Mouse (Mus musculus) gonadal fat pad, adult 2 months (tissue): Measurements from ENCODE around the gene Cct3. TPM values are rescaled to one million over a fixed set of nuclear protein-coding genes. Genes with fewer than 3 reads are reported as not detected.
A peak's percentile ranks its signal among the peaks of the same experiment; 100 is the strongest.
"Not testable (repeated sequence)": the region's sequence is repeated elsewhere in the genome, so short reads cannot be mapped to it uniquely, and the experiment has no call there.

Experiments
- DNase-seq: peaks from one replicate; pipeline ENCODE4 v3.0.0-alpha.2; 2012; ENCODE audit warnings: low read depth
- polyA plus RNA-seq: library from polyadenylated mRNA; depleted of rRNA; stranded (reverse); fragments of >200 nt; gene quantifications from 2 replicates; pipeline ENCODE4 v1.2.3, GENCODE M21; 2012; rRNA removed

The Cct3 gene
- 103 and 134 TPM in 2 replicates for polyA plus RNA-seq

GRCm38 (mm10) chr3:88296561-88297318 lies at the start of gene Cct3, which contains the start of gene Tsacc:
Gene Cct3 (plus strand): TSS chr3:88297116.
Gene Tsacc (minus strand): TSS chr3:88296999.
- peak; percentile 96 for DNase-seq

- DNase-seq = no peak
Measured at GRCm38 (mm10) chr3:88247666-88248065, 49.2 kb upstream of the Cct3 start.

- no peak for DNase-seq
Measured at GRCm38 (mm10) chr3:88248406-88248805, 48.5 kb upstream of the Cct3 start.

- no peak for DNase-seq
Measured at GRCm38 (mm10) chr3:88252739-88253138, 44.2 kb upstream of the Cct3 start.

GRCm38 (mm10) chr3:88254268-88254926 lies 42.5 kb upstream of the Cct3 start, which contains the start of gene Rhbg:
Gene Rhbg (minus strand): TSS chr3:88254709.
- DNase-seq = no peak

- no peak for DNase-seq
Measured at GRCm38 (mm10) chr3:88255950-88256349, 41.0 kb upstream of the Cct3 start.

GRCm38 (mm10) chr3:88256382-88256781 lies 40.5 kb upstream of the Cct3 start:
- DNase-seq = no peak

GRCm38 (mm10) chr3:88262346-88262745 lies 34.6 kb upstream of the Cct3 start:
- DNase-seq = peak; percentile 37

- not testable (repeated sequence) for DNase-seq
Measured at GRCm38 (mm10) chr3:88268014-88268413, 28.9 kb upstream of the Cct3 start.

GRCm38 (mm10) chr3:88268991-88269390 lies 27.9 kb upstream of the Cct3 start:
- DNase-seq = no peak

GRCm38 (mm10) chr3:88271298-88271697 lies 25.6 kb upstream of the Cct3 start:
- not testable (repeated sequence) for DNase-seq

- no peak for DNase-seq
Measured at GRCm38 (mm10) chr3:88271859-88272258, 25.1 kb upstream of the Cct3 start.

GRCm38 (mm10) chr3:88274002-88274401 lies 22.9 kb upstream of the Cct3 start:
- DNase-seq = no peak

GRCm38 (mm10) chr3:88276121-88276520 lies 20.8 kb upstream of the Cct3 start:
- DNase-seq = no peak

- no peak for DNase-seq
Measured at GRCm38 (mm10) chr3:88276529-88277143, 20.3 kb upstream of the Cct3 start.

GRCm38 (mm10) chr3:88280035-88280434 lies 16.9 kb upstream of the Cct3 start:
- DNase-seq = no peak

- not testable (repeated sequence) for DNase-seq
Measured at GRCm38 (mm10) chr3:88281141-88281916, 15.6 kb upstream of the Cct3 start.

- DNase-seq = not testable (repeated sequence)
Measured at GRCm38 (mm10) chr3:88284815-88285564, 11.9 kb upstream of the Cct3 start.

- not testable (repeated sequence) for DNase-seq
Measured at GRCm38 (mm10) chr3:88285565-88285895, 11.4 kb upstream of the Cct3 start.

GRCm38 (mm10) chr3:88287110-88287509 lies 9.8 kb upstream of the Cct3 start, which contains the start of gene Gm38392:
Gene Gm38392 (minus strand): TSS chr3:88287210.
- DNase-seq = no peak

- DNase-seq = not testable (repeated sequence)
Measured at GRCm38 (mm10) chr3:88288133-88288713, 8.7 kb upstream of the Cct3 start.
